Mouse (Mus musculus) frontal cortex, postnatal 14 days (tissue): ENCODE data around the gene Ism1.
A peak's percentile ranks its signal among the peaks of the same experiment; 100 is the strongest.

Experiments used
- DNase-seq, 2 experiments: peaks; one replicate each; pipeline ENCODE4 v3.0.0; 2022; ENCODE audit warnings: low spot score in 2 of 2

The Ism1 gene

GRCm38 (mm10) chr2:139677809-139678274 lies at the start of gene Ism1:
Gene Ism1, plus strand, starts transcription at chr2:139678178.
- peak; percentile 10 to 38 for DNase-seq

- no peak for DNase-seq
These were observed 49.2 kb upstream of the Ism1 start for GRCm38 (mm10) chr2:139628731-139629130.

- no peak for DNase-seq
These were observed 48.3 kb upstream of the Ism1 start for GRCm38 (mm10) chr2:139629653-139630052.

GRCm38 (mm10) chr2:139634506-139634905 lies 43.5 kb upstream of the Ism1 start:
- DNase-seq, result no peak

- DNase-seq, result no peak
These were observed 40.1 kb upstream of the Ism1 start for GRCm38 (mm10) chr2:139637861-139638260.

GRCm38 (mm10) chr2:139641757-139642385 lies 36.1 kb upstream of the Ism1 start:
- no peak for DNase-seq

GRCm38 (mm10) chr2:139649518-139649917 lies 28.5 kb upstream of the Ism1 start:
- DNase-seq, result peak; percentile 4 to 12

- DNase-seq, result no peak
These were observed 21.2 kb upstream of the Ism1 start for GRCm38 (mm10) chr2:139656750-139657149.

GRCm38 (mm10) chr2:139671838-139672237 lies 6.1 kb upstream of the Ism1 start:
- DNase-seq, result no peak

GRCm38 (mm10) chr2:139672371-139672770 lies 5.6 kb upstream of the Ism1 start:
- no peak for DNase-seq

GRCm38 (mm10) chr2:139677065-139677762 lies 764 bp upstream of the Ism1 start:
- DNase-seq, result peak; percentile 56 to 68

- peak; percentile 39 to 54 for DNase-seq
These were observed 530 bp downstream of the Ism1 start for GRCm38 (mm10) chr2:139678275-139679140.

- DNase-seq, result no peak
These were observed 4.6 kb downstream of the Ism1 start for GRCm38 (mm10) chr2:139682540-139682939.

- DNase-seq, result no peak
These were observed 11.5 kb downstream of the Ism1 start for GRCm38 (mm10) chr2:139689442-139690003.

GRCm38 (mm10) chr2:139693521-139693920 lies 15.5 kb downstream of the Ism1 start:
- no peak for DNase-seq

- DNase-seq, result no peak
These were observed 16.7 kb downstream of the Ism1 start for GRCm38 (mm10) chr2:139694638-139695037.

GRCm38 (mm10) chr2:139696578-139696977 lies 18.6 kb downstream of the Ism1 start:
- DNase-seq, result no peak

- DNase-seq, result no peak
These were observed 22.6 kb downstream of the Ism1 start for GRCm38 (mm10) chr2:139700609-139701008.

- DNase-seq, result no peak
These were observed 27.0 kb downstream of the Ism1 start for GRCm38 (mm10) chr2:139704951-139705350.

GRCm38 (mm10) chr2:139708194-139708899 lies 30.4 kb downstream of the Ism1 start:
- DNase-seq, result no peak

- no peak for DNase-seq
These were observed 33.7 kb downstream of the Ism1 start for GRCm38 (mm10) chr2:139711640-139712039.
